Mouse (Mus musculus) cerebellum, adult 8-10 months (tissue): Measurements from ENCODE around the gene Nt5c2.
A peak's percentile ranks its signal among the peaks of the same experiment; 100 is the strongest.

Experiments used
- DNase-seq: peaks from one replicate; pipeline ENCODE4 v3.0.0; 2022

The Nt5c2 gene

GRCm38 (mm10) chr19:46875790-46876189 lies 139.2 kb downstream of the Nt5c2 start:
- DNase-seq, result peak; percentile 85

- no peak for DNase-seq
Observed at GRCm38 (mm10) chr19:46873924-46874323, 141.0 kb downstream of the Nt5c2 start.

GRCm38 (mm10) chr19:46871651-46872050 lies 143.3 kb downstream of the Nt5c2 start:
- no peak for DNase-seq

- DNase-seq, result no peak
Observed at GRCm38 (mm10) chr19:46871096-46871495, 143.9 kb downstream of the Nt5c2 start.

GRCm38 (mm10) chr19:46869526-46869925 lies 145.4 kb downstream of the Nt5c2 start:
- DNase-seq, result peak; percentile 86

- no peak for DNase-seq
Observed at GRCm38 (mm10) chr19:46869049-46869448, 145.9 kb downstream of the Nt5c2 start.

- no peak for DNase-seq
Observed at GRCm38 (mm10) chr19:46865381-46865780, 149.6 kb downstream of the Nt5c2 start.

GRCm38 (mm10) chr19:46864731-46865331 lies 150.1 kb downstream of the Nt5c2 start:
- no peak for DNase-seq

- DNase-seq, result no peak
Observed at GRCm38 (mm10) chr19:46864079-46864478, 150.9 kb downstream of the Nt5c2 start.

- peak; percentile 52 for DNase-seq
Observed at GRCm38 (mm10) chr19:46863236-46863927, 151.6 kb downstream of the Nt5c2 start.

- no peak for DNase-seq
Observed at GRCm38 (mm10) chr19:46862556-46862955, 152.4 kb downstream of the Nt5c2 start.

- DNase-seq, result no peak
Observed at GRCm38 (mm10) chr19:46858200-46858599, 156.8 kb downstream of the Nt5c2 start.

- no peak for DNase-seq
Observed at GRCm38 (mm10) chr19:46857277-46857989, 157.5 kb downstream of the Nt5c2 start.

GRCm38 (mm10) chr19:46856780-46857179 lies 158.2 kb downstream of the Nt5c2 start:
- DNase-seq, result no peak

GRCm38 (mm10) chr19:46856232-46856631 lies 158.7 kb downstream of the Nt5c2 start:
- DNase-seq, result no peak

GRCm38 (mm10) chr19:46849443-46849997 lies 165.4 kb downstream of the Nt5c2 start:
- no peak for DNase-seq

- no peak for DNase-seq
Observed at GRCm38 (mm10) chr19:46848381-46849268, 166.3 kb downstream of the Nt5c2 start.

GRCm38 (mm10) chr19:46846459-46846858 lies 168.5 kb downstream of the Nt5c2 start:
- no peak for DNase-seq

- no peak for DNase-seq
Observed at GRCm38 (mm10) chr19:46846056-46846455, 168.9 kb downstream of the Nt5c2 start.

GRCm38 (mm10) chr19:46843030-46843429 lies 171.9 kb downstream of the Nt5c2 start:
- no peak for DNase-seq

GRCm38 (mm10) chr19:46841016-46841415 lies 173.9 kb downstream of the Nt5c2 start:
- no peak for DNase-seq

GRCm38 (mm10) chr19:46837290-46838079 lies 177.5 kb downstream of the Nt5c2 start:
- DNase-seq, result no peak
